11 mouse cellular contexts compared by ENCODE assay signal in genomic region chr4:155010870-155011269, GRCm38 (mm10). TPM values are rescaled to one million over a fixed set of nuclear protein-coding genes. Genes with fewer than 3 reads are reported as not detected.
DNase-seq lines count a peak whose midpoint lies in the region; ATAC-seq lines count a peak whose summit lies in the region.
"Had no signal": no experiment of that assay in that cellular context is flagged by ENCODE, and none has a peak within 500 bp of the region (broad histone marks: within the 10 kb centered on the region; RNA-seq: fewer than 3 reads in every experiment).

No protein-coding gene starts in this region.

- no peaks in the 10 kb centered on the region for H3K36me3 ChIP-seq in heart, embryonic 11.5 days (ENCODE audit: control insufficient read depth, insufficient read depth, low read length)
- no peaks in the 10 kb centered on the region for H3K36me3 ChIP-seq in intestine, embryonic 15.5 days

- ATAC-seq in heart, embryonic 11.5 days (replicated peaks; ENCODE audit: insufficient number of reproducible peaks, low FRiP score, low TSS enrichment), result no peak
- no peak for ATAC-seq in intestine, embryonic 15.5 days

- no peak overlapping the region for H3K27ac ChIP-seq in heart, embryonic 11.5 days (ENCODE audit: low read depth, low read length)
- no peak overlapping the region for H3K27ac ChIP-seq in intestine, embryonic 15.5 days

- H3K9ac ChIP-seq in heart, embryonic 11.5 days (ENCODE audit: low read depth, low read length), result no peak overlapping the region
- no peak overlapping the region for H3K9ac ChIP-seq in intestine, embryonic 15.5 days
- H3K9ac ChIP-seq: lung, embryonic 14.5 days had no signal

- H3K4me1 ChIP-seq in heart, embryonic 11.5 days (ENCODE audit: control insufficient read depth, insufficient read depth, low read length), result no peaks in the 10 kb centered on the region
- no peaks in the 10 kb centered on the region for H3K4me1 ChIP-seq in intestine, embryonic 15.5 days (replicated peaks)

- peak; percentile 22 to 60 for DNase-seq in heart, adult 18-20 months
- peak; percentile 84 for DNase-seq in right cerebral cortex, postnatal 10 days (ENCODE audit: low spot score in 2 of 2)
- DNase-seq in right cerebral cortex, postnatal 36 days (ENCODE audit: low spot score in 2 of 2), result no peak
- DNase-seq in gastrocnemius, postnatal 14 days, result peak; percentile 50
- no peak for DNase-seq in kidney, adult 11 months
- no peak for DNase-seq in embryo, embryonic 10 days (ENCODE audit: low spot score)
- DNase-seq: kidney, postnatal 36 days; lung, embryonic 14.5 days had no signal

- H3K27me3 ChIP-seq in heart, embryonic 11.5 days (ENCODE audit: control insufficient read depth, insufficient read depth, low read length), result peaks cover 24% of the 10 kb centered on the region
- no peaks in the 10 kb centered on the region for H3K27me3 ChIP-seq in intestine, embryonic 15.5 days (replicated peaks)

- no peak overlapping the region for H3K4me2 ChIP-seq in heart, embryonic 11.5 days
- H3K4me2 ChIP-seq in intestine, embryonic 15.5 days (replicated peaks), result no peak overlapping the region
- H3K4me2 ChIP-seq: lung, embryonic 14.5 days had no signal

- H3K4me3 ChIP-seq in heart, embryonic 11.5 days (ENCODE audit: low read depth, low read length), result no peak overlapping the region
- no peak overlapping the region for H3K4me3 ChIP-seq in intestine, embryonic 15.5 days (replicated peaks)

- H3K9me3 ChIP-seq in heart, embryonic 11.5 days (replicated peaks; ENCODE audit: control insufficient read depth, low read length), result no peaks in the 10 kb centered on the region
- H3K9me3 ChIP-seq in intestine, embryonic 15.5 days, result no peaks in the 10 kb centered on the region

- WGBS in heart, embryonic 11.5 days (ENCODE audit: insufficient replicate concordance), result 79% methylated on average over 5 of the region's 5 CpGs
- 85% methylated on average over 5 of the region's 5 CpGs for WGBS in intestine, embryonic 15.5 days

- intact Hi-C loops in gastrocnemius, postnatal 14 days (cut with DNase I; ENCODE audit: low total_unique reads), result no loop called here

RNA-seq across cellular contexts. Expression of gene Plch2, which starts 45.7 kb away (rescaled TPM):
- under 1 TPM in 1 of 2 experiments, not detected in 1; 0.28 TPM for total RNA-seq in heart, adult 18-20 months (2021)
- polyA plus RNA-seq in heart, embryonic 11.5 days (2014; fragmentation: Nextera tagmentation; extraction: Ambion mirVana), result 0.13 and 0.30 TPM in 2 replicates
- total RNA-seq in gastrocnemius, postnatal 14 days (2021), result under 1 TPM in 1 of 2 experiments, not detected in 1; 0.04 TPM
- polyA plus RNA-seq in intestine, embryonic 15.5 days (2015; fragmentation: Nextera tagmentation; extraction: Ambion mirVana), result 19.9 and 21.2 TPM in 2 replicates
- total RNA-seq: neutrophil, adult 5-6 weeks had no signal

RNA-seq across cellular contexts. Expression of gene Pank4, which starts 46.9 kb away (rescaled TPM):
- total RNA-seq in heart, adult 18-20 months (2021), result 10 to 100 TPM; 38.7 to 41.4 TPM
- polyA plus RNA-seq in heart, embryonic 11.5 days (2014; fragmentation: Nextera tagmentation; extraction: Ambion mirVana), result 40.6 and 45.0 TPM in 2 replicates
- 10 to 100 TPM; 24.1 to 31.4 TPM for total RNA-seq in gastrocnemius, postnatal 14 days (2021)
- polyA plus RNA-seq in intestine, embryonic 15.5 days (2015; fragmentation: Nextera tagmentation; extraction: Ambion mirVana), result 34.2 and 36.1 TPM in 2 replicates

RNA-seq across cellular contexts. Expression of gene Hes5, which starts 50.1 kb away (rescaled TPM):
- total RNA-seq in heart, adult 18-20 months (2021), result under 1 TPM; 0.31 to 0.67 TPM
- polyA plus RNA-seq in heart, embryonic 11.5 days (2014; fragmentation: Nextera tagmentation; extraction: Ambion mirVana), result 0.56 TPM in 1 of 2 replicates, not detected in the other
- under 1 TPM in 1 of 2 experiments, not detected in 1; 0.16 TPM for total RNA-seq in gastrocnemius, postnatal 14 days (2021)
- 1.8 and 2.5 TPM in 2 replicates for polyA plus RNA-seq in intestine, embryonic 15.5 days (2015; fragmentation: Nextera tagmentation; extraction: Ambion mirVana)

RNA-seq across cellular contexts. Expression of gene Pex10, which starts 55.9 kb away (rescaled TPM):
- total RNA-seq in heart, adult 18-20 months (2021), result 10 to 100 TPM; 20.7 to 22.0 TPM
- 4.1 and 9.9 TPM in 2 replicates for polyA plus RNA-seq in heart, embryonic 11.5 days (2014; fragmentation: Nextera tagmentation; extraction: Ambion mirVana)
- total RNA-seq in gastrocnemius, postnatal 14 days (2021), result 10 to 100 TPM; 10.7 to 11.3 TPM
- 23.3 and 26.0 TPM in 2 replicates for polyA plus RNA-seq in intestine, embryonic 15.5 days (2015; fragmentation: Nextera tagmentation; extraction: Ambion mirVana)

Comparison
In these comparisons a context has a peak if more than half of its experiments do, and no peak if none do; other contexts are left out.
1. DNase-seq: peak in heart, adult 18-20 months (2 of 2), right cerebral cortex, postnatal 10 days (2 of 2) and gastrocnemius, postnatal 14 days (single experiment); none in right cerebral cortex, postnatal 36 days (0 of 2), kidney, adult 11 months (single experiment) and embryo, embryonic 10 days (single experiment).